16 mouse cellular contexts compared by ENCODE assay signal in genomic region chr13:15550731-15551130, GRCm38 (mm10).
DNase-seq lines count a peak whose midpoint lies in the region; ATAC-seq and TF ChIP-seq lines count a peak whose summit lies in the region.
"Had no signal": no experiment of that assay in that cellular context is flagged by ENCODE, and none has a peak within 500 bp of the region (broad histone marks: within the 10 kb centered on the region; RNA-seq: fewer than 3 reads in every experiment).

No protein-coding gene starts in this region.

- no peak overlapping the region for H3K9ac ChIP-seq in lung, postnatal 0 days (replicated peaks; ENCODE audit: low read depth)
- no peak overlapping the region for H3K9ac ChIP-seq in embryonic facial prominence, embryonic 11.5 days (replicated peaks; ENCODE audit: low read length)
- no peak overlapping the region for H3K9ac ChIP-seq in forebrain, embryonic 14.5 days (ENCODE audit: low read length)
- H3K9ac ChIP-seq in limb, embryonic 15.5 days, result no peak overlapping the region
- H3K9ac ChIP-seq in hindbrain, postnatal 0 days (replicated peaks; ENCODE audit: low read length), result no peak overlapping the region
- H3K9ac ChIP-seq: heart, embryonic 15.5 days; liver, embryonic 13.5 days; midbrain, embryonic 13.5 days had no signal

- 57% methylated on average over 6 of the region's 6 CpGs for WGBS in lung, postnatal 0 days
- 44% methylated on average over 6 of the region's 6 CpGs for WGBS in embryonic facial prominence, embryonic 11.5 days
- WGBS in forebrain, embryonic 14.5 days, result 29% methylated on average over 6 of the region's 6 CpGs
- 52% methylated on average over 6 of the region's 6 CpGs for WGBS in limb, embryonic 15.5 days
- 68% methylated on average over 6 of the region's 6 CpGs for WGBS in hindbrain, postnatal 0 days

- H3K4me2 ChIP-seq in lung, postnatal 0 days (replicated peaks; ENCODE audit: low read depth, low read length), result no peak overlapping the region
- H3K4me2 ChIP-seq in embryonic facial prominence, embryonic 11.5 days (ENCODE audit: low read depth, low read length), result no peak overlapping the region
- peak overlapping the region; percentile 23 for H3K4me2 ChIP-seq in forebrain, embryonic 14.5 days (ENCODE audit: low read length)
- no peak overlapping the region for H3K4me2 ChIP-seq in limb, embryonic 15.5 days
- no peak overlapping the region for H3K4me2 ChIP-seq in hindbrain, postnatal 0 days (ENCODE audit: low read depth, low read length)
- H3K4me2 ChIP-seq: heart, embryonic 15.5 days; liver, embryonic 13.5 days; midbrain, embryonic 13.5 days had no signal

- H3K9me3 ChIP-seq in lung, postnatal 0 days (ENCODE audit: low read length), result no peaks in the 10 kb centered on the region
- H3K9me3 ChIP-seq in embryonic facial prominence, embryonic 11.5 days (replicated peaks; ENCODE audit: control insufficient read depth, low read length), result no peaks in the 10 kb centered on the region
- H3K9me3 ChIP-seq in forebrain, embryonic 14.5 days (replicated peaks; ENCODE audit: control insufficient read depth, low read length), result no peaks in the 10 kb centered on the region
- H3K9me3 ChIP-seq in limb, embryonic 15.5 days, result no peaks in the 10 kb centered on the region
- H3K9me3 ChIP-seq in hindbrain, postnatal 0 days (ENCODE audit: low read length), result no peaks in the 10 kb centered on the region
- H3K9me3 ChIP-seq: heart, embryonic 15.5 days; liver, embryonic 13.5 days; midbrain, embryonic 13.5 days had no signal

- peak; percentile 56; the same call in 1 of the 2 replicates for TF ChIP-seq EP300 in lung, postnatal 0 days (IDR thresholded peaks at IDR 0.05)

- no peak overlapping the region for H3K4me3 ChIP-seq in lung, postnatal 0 days (ENCODE audit: low read depth, low read length)
- H3K4me3 ChIP-seq in embryonic facial prominence, embryonic 11.5 days (ENCODE audit: low read depth, low read length), result no peak overlapping the region
- no peak overlapping the region for H3K4me3 ChIP-seq in forebrain, embryonic 14.5 days (ENCODE audit: low read depth, low read length)
- no peak overlapping the region for H3K4me3 ChIP-seq in limb, embryonic 15.5 days
- no peak overlapping the region for H3K4me3 ChIP-seq in hindbrain, postnatal 0 days (ENCODE audit: low read length)
- H3K4me3 ChIP-seq: heart, embryonic 15.5 days; liver, embryonic 13.5 days; midbrain, embryonic 13.5 days; myocyte had no signal

- peak; percentile 94 for ATAC-seq in lung, postnatal 0 days
- ATAC-seq in embryonic facial prominence, embryonic 11.5 days (replicated peaks; ENCODE audit: insufficient number of reproducible peaks, low FRiP score, low TSS enrichment, low read depth), result peak; percentile 30; the same call in 1 of the 2 replicates
- ATAC-seq in forebrain, embryonic 14.5 days, result peak; percentile 24; the same call in 1 of the 2 replicates
- ATAC-seq in limb, embryonic 15.5 days (ENCODE audit: insufficient number of reproducible peaks, low FRiP score, low TSS enrichment, low read depth), result no peak
- no peak for ATAC-seq in hindbrain, postnatal 0 days
- ATAC-seq: midbrain, embryonic 13.5 days had no signal

- peak; percentile 74 for DNase-seq in lung, postnatal 0 days (ENCODE audit: low spot score)
- DNase-seq in lung, postnatal 14 days, result no peak
- peak; percentile 33 for DNase-seq in embryonic facial prominence, embryonic 11.5 days (ENCODE audit: low spot score)
- no peak for DNase-seq in forebrain, embryonic 14.5 days (ENCODE audit: low spot score)
- DNase-seq in MN1 (ENCODE audit: low spot score), result no peak
- DNase-seq in hindbrain, postnatal 0 days (ENCODE audit: low spot score), result no peak
- DNase-seq: adrenal gland, postnatal 36 days; cerebellum, postnatal 10 days; heart, adult 11 months; liver, embryonic 13.5 days; right cerebral cortex, postnatal 14 days had no signal

- no peak for TF ChIP-seq CTCF in lung, postnatal 0 days (IDR thresholded peaks at IDR 0.05)
- no peak for TF ChIP-seq CTCF in hindbrain, postnatal 0 days (IDR thresholded peaks at IDR 0.05; ENCODE audit: low read depth)

- no peaks in the 10 kb centered on the region for H3K27me3 ChIP-seq in lung, postnatal 0 days (replicated peaks; ENCODE audit: insufficient read depth, low read length)
- no peaks in the 10 kb centered on the region for H3K27me3 ChIP-seq in embryonic facial prominence, embryonic 11.5 days (ENCODE audit: control insufficient read depth, insufficient read depth, low read length)
- no peaks in the 10 kb centered on the region for H3K27me3 ChIP-seq in forebrain, embryonic 14.5 days (replicated peaks; ENCODE audit: control insufficient read depth, insufficient read depth, low read length)
- no peaks in the 10 kb centered on the region for H3K27me3 ChIP-seq in limb, embryonic 15.5 days
- no peaks in the 10 kb centered on the region for H3K27me3 ChIP-seq in hindbrain, postnatal 0 days (ENCODE audit: insufficient read depth, low read length)
- H3K27me3 ChIP-seq: heart, embryonic 15.5 days; liver, embryonic 13.5 days; midbrain, embryonic 13.5 days had no signal

- H3K27ac ChIP-seq in lung, postnatal 0 days (ENCODE audit: low read length), result no peak overlapping the region
- H3K27ac ChIP-seq in embryonic facial prominence, embryonic 11.5 days (replicated peaks; ENCODE audit: low read depth, low read length), result no peak overlapping the region
- no peak overlapping the region for H3K27ac ChIP-seq in forebrain, embryonic 14.5 days (ENCODE audit: low read depth, low read length)
- H3K27ac ChIP-seq in limb, embryonic 15.5 days, result peak overlapping the region; percentile 35; the same call in 1 of the 2 replicates
- no peak overlapping the region for H3K27ac ChIP-seq in hindbrain, postnatal 0 days
- H3K27ac ChIP-seq: heart, embryonic 15.5 days; kidney, postnatal 0 days; liver, embryonic 13.5 days; midbrain, embryonic 13.5 days had no signal

- H3K36me3 ChIP-seq in lung, postnatal 0 days (ENCODE audit: insufficient read depth, low read length), result no peaks in the 10 kb centered on the region
- H3K36me3 ChIP-seq in embryonic facial prominence, embryonic 11.5 days (replicated peaks; ENCODE audit: control insufficient read depth, insufficient read depth, low read depth, low read length), result no peaks in the 10 kb centered on the region
- H3K36me3 ChIP-seq in forebrain, embryonic 14.5 days (ENCODE audit: control insufficient read depth, insufficient read depth, low read length), result no peaks in the 10 kb centered on the region
- H3K36me3 ChIP-seq in limb, embryonic 15.5 days, result no peaks in the 10 kb centered on the region
- H3K36me3 ChIP-seq in hindbrain, postnatal 0 days (ENCODE audit: insufficient read depth, low read length), result no peaks in the 10 kb centered on the region
- H3K36me3 ChIP-seq: heart, embryonic 15.5 days; liver, embryonic 13.5 days; midbrain, embryonic 13.5 days had no signal

- H3K4me1 ChIP-seq in lung, postnatal 0 days (ENCODE audit: insufficient read depth, low read depth, low read length), result no peaks in the 10 kb centered on the region
- peaks cover 5% of the 10 kb centered on the region; the same call in 1 of the 2 replicates for H3K4me1 ChIP-seq in embryonic facial prominence, embryonic 11.5 days (ENCODE audit: control insufficient read depth, insufficient read depth, low read length)
- peaks cover 49% of the 10 kb centered on the region for H3K4me1 ChIP-seq in forebrain, embryonic 14.5 days (ENCODE audit: control insufficient read depth, insufficient read depth, low read length)
- H3K4me1 ChIP-seq in limb, embryonic 15.5 days, result peaks cover 38% of the 10 kb centered on the region
- no peaks in the 10 kb centered on the region for H3K4me1 ChIP-seq in hindbrain, postnatal 0 days (ENCODE audit: insufficient read depth, low read length)
- H3K4me1 ChIP-seq: heart, embryonic 15.5 days; liver, embryonic 13.5 days had no signal

Comparison
In these comparisons a context has a peak if more than half of its experiments do, and no peak if none do; other contexts are left out.
1. DNase-seq: peak in lung, postnatal 0 days (single experiment) and embryonic facial prominence, embryonic 11.5 days (single experiment); none in lung, postnatal 14 days (single experiment), forebrain, embryonic 14.5 days (single experiment), MN1 (single experiment) and hindbrain, postnatal 0 days (single experiment).
2. ATAC-seq: peak in lung, postnatal 0 days (single experiment), embryonic facial prominence, embryonic 11.5 days (single experiment) and forebrain, embryonic 14.5 days (single experiment); none in limb, embryonic 15.5 days (single experiment) and hindbrain, postnatal 0 days (single experiment).